Comparison of ENCODE assay signal across 12 mouse cellular contexts in the genomic region with DNA sequence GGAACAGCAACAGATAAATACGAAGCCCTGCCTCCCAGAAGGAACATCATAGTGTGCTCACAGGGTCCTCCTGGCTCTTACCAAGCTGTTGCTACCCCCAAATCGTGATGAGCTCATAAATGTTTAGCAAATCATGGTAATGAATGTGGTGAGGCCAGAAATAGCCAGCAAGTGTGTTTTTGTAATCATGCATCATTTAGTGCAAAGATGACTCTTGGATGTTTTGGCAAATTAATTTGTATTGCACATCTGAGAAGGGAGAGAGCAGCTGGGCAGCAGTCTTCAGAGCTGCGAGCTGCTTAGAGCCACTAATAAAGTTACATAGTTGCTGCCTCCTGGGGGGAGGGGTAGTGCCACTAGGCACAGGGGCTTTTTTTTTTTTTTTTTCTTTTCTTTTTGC.
DNase-seq lines count a peak whose midpoint lies in the region; ATAC-seq lines count a peak whose summit lies in the region.
"Had no signal": no experiment of that assay in that cellular context is flagged by ENCODE, and none has a peak within 500 bp of the region (broad histone marks: within the 10 kb centered on the region; RNA-seq: fewer than 3 reads in every experiment).

No protein-coding gene starts in this region.

- no peak overlapping the region for H3K4me3 ChIP-seq in heart, embryonic 11.5 days (ENCODE audit: low read depth, low read length)
- H3K4me3 ChIP-seq in forebrain, embryonic 12.5 days (replicated peaks) = no peak overlapping the region
- H3K4me3 ChIP-seq in hindbrain, embryonic 16.5 days (ENCODE audit: low read length) = no peak overlapping the region
- H3K4me3 ChIP-seq: erythroblast, embryonic 14.5 days had no signal

- no peak overlapping the region for H3K4me2 ChIP-seq in heart, embryonic 11.5 days
- H3K4me2 ChIP-seq in forebrain, embryonic 12.5 days = no peak overlapping the region
- H3K4me2 ChIP-seq in hindbrain, embryonic 16.5 days (ENCODE audit: low read length) = no peak overlapping the region
- H3K4me2 ChIP-seq: liver, embryonic 11.5 days had no signal

- H3K27ac ChIP-seq in heart, embryonic 11.5 days (ENCODE audit: low read depth, low read length) = no peak overlapping the region
- no peak overlapping the region for H3K27ac ChIP-seq in forebrain, embryonic 12.5 days
- no peak overlapping the region for H3K27ac ChIP-seq in hindbrain, embryonic 16.5 days (ENCODE audit: low read depth, low read length)

- WGBS in heart, embryonic 11.5 days (ENCODE audit: insufficient replicate concordance) = 51% methylated on average over 3 of the region's 3 CpGs
- 25% methylated on average over 3 of the region's 3 CpGs for WGBS in forebrain, embryonic 12.5 days
- WGBS in hindbrain, embryonic 16.5 days = 26% methylated on average over 3 of the region's 3 CpGs

- no peaks in the 10 kb centered on the region for H3K4me1 ChIP-seq in heart, embryonic 11.5 days (ENCODE audit: control insufficient read depth, insufficient read depth, low read length)
- H3K4me1 ChIP-seq in forebrain, embryonic 12.5 days = peaks cover 26% of the 10 kb centered on the region
- H3K4me1 ChIP-seq in hindbrain, embryonic 16.5 days (ENCODE audit: control insufficient read depth, insufficient read depth, low read depth, low read length) = peaks cover 4% of the 10 kb centered on the region

- ATAC-seq in heart, embryonic 11.5 days (replicated peaks; ENCODE audit: insufficient number of reproducible peaks, low FRiP score, low TSS enrichment) = no peak
- ATAC-seq in forebrain, embryonic 12.5 days (ENCODE audit: low FRiP score) = peak; percentile 50; the same call in 1 of the 2 replicates
- ATAC-seq in hindbrain, embryonic 16.5 days = 0 out of 2 replicates have a peak, but pooled peaks have one; percentile 51

- DNase-seq in heart, adult 11 months = peak; percentile 88
- DNase-seq in MN1 (ENCODE audit: low spot score) = peak; percentile 25
- no peak for DNase-seq in cerebellum, adult 9-11 months
- DNase-seq in right cerebral cortex, postnatal 25 days = no peak
- DNase-seq in Muller cell, postnatal 12 days (ENCODE audit: inconsistent ontology term) = no peak
- DNase-seq: cerebellum, postnatal 10 days; right cerebral cortex, postnatal 4 days had no signal

- H3K9ac ChIP-seq in heart, embryonic 11.5 days (ENCODE audit: low read depth, low read length) = no peak overlapping the region
- H3K9ac ChIP-seq in forebrain, embryonic 12.5 days = no peak overlapping the region
- H3K9ac ChIP-seq in hindbrain, embryonic 16.5 days (ENCODE audit: low read depth, low read length) = no peak overlapping the region

- H3K36me3 ChIP-seq in heart, embryonic 11.5 days (ENCODE audit: control insufficient read depth, insufficient read depth, low read length) = no peaks in the 10 kb centered on the region
- no peaks in the 10 kb centered on the region for H3K36me3 ChIP-seq in forebrain, embryonic 12.5 days (replicated peaks)
- H3K36me3 ChIP-seq in hindbrain, embryonic 16.5 days (ENCODE audit: control insufficient read depth, insufficient read depth, low read length) = no peaks in the 10 kb centered on the region

- H3K9me3 ChIP-seq in heart, embryonic 11.5 days (replicated peaks; ENCODE audit: control insufficient read depth, low read length) = no peaks in the 10 kb centered on the region
- no peaks in the 10 kb centered on the region; the same call in 1 of the 2 replicates for H3K9me3 ChIP-seq in forebrain, embryonic 12.5 days
- H3K9me3 ChIP-seq in hindbrain, embryonic 16.5 days (ENCODE audit: control insufficient read depth, low read length) = no peaks in the 10 kb centered on the region

- H3K27me3 ChIP-seq in heart, embryonic 11.5 days (ENCODE audit: control insufficient read depth, insufficient read depth, low read length) = no peaks in the 10 kb centered on the region
- no peaks in the 10 kb centered on the region for H3K27me3 ChIP-seq in forebrain, embryonic 12.5 days
- H3K27me3 ChIP-seq in hindbrain, embryonic 16.5 days (replicated peaks; ENCODE audit: control insufficient read depth, insufficient read depth, low read length) = no peaks in the 10 kb centered on the region

Comparison
In these comparisons a context has a peak if more than half of its experiments do, and no peak if none do; other contexts are left out.
1. DNase-seq: peak in heart, adult 11 months (single experiment) and MN1 (single experiment); none in cerebellum, adult 9-11 months (single experiment), right cerebral cortex, postnatal 25 days (single experiment) and Muller cell, postnatal 12 days (single experiment).